Mouse (Mus musculus): Measurements from ENCODE around the gene Hilpda.

Hilpda gene

DNA sequence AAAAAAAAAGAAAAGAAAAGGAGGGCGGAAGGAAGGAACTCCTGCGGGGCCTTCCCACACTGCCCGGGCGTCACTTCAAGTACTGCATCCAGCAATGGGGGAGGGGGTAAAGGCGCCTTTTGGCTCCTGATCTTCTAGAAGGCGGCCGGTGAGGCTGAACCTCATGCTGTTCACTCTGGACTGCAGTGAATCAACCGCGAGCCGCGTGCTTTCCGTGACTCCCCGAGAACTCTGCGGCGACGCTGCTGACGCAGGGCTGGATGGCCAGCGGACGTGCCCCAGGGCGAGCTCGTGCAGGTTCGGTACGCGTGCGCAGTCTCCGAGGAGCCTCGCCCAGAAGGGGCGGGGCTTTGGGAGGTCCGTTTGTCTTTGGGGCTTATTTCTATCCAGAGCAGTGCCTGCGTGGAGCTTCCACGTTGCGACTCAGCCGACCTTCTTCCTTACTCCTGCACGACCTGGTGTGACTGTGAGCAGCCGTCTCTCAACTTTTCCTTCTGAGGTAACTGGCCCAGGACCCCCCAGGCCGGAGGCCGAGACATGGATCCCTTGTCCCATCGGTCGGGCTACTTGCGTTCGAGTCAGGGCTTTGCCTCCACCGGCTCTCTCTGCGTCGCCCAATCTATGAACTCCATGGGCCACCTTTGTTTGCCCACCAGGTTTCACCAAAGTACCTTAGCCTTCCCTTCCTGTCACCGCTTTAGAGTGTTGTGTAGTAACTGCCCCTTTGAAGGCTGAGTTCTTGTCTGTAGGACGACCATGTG is at the start of gene Hilpda:
TSS of gene Hilpda (plus strand) at position 177 of the 761 bp plus-strand sequence.
- DNase-seq (ENCODE audit: low spot score in 2 of 2), result peak; percentile 81 to 85

- DNase-seq (ENCODE audit: low spot score in 2 of 2), result no peak
Observed at GRCm38 (mm10) chr6:29229265-29229913, 42.9 kb upstream of the Hilpda start.

GRCm38 (mm10) chr6:29230386-29230785 is 41.9 kb upstream of the Hilpda start:
- DNase-seq (ENCODE audit: low spot score in 2 of 2), result no peak

DNA sequence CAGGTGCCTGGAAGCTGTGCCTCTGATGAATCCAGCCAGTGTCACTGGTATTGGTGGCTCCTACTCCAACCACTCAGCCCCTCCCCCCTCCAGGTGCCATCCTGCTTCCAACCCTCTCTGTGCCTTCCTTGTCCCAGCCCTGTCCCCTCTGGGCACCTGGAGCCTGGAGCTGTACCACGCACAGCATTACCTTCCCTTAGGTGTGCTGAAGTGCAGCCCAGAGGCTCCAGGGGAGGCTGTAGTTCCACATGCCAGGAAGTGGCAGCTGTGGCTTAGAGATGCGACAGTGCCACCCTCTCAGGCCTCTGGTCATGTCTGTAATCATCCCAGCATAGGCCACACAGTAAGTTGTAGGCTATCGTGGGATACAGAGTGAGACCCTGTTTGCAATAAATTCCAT is 40.5 kb upstream of the Hilpda start:
- no peak for DNase-seq (ENCODE audit: low spot score in 2 of 2)

- DNase-seq (ENCODE audit: low spot score in 2 of 2), result no peak
Observed at GRCm38 (mm10) chr6:29232321-29232720, 40.0 kb upstream of the Hilpda start.

- no peak for DNase-seq (ENCODE audit: low spot score in 2 of 2)
Observed at GRCm38 (mm10) chr6:29233710-29234109, 38.6 kb upstream of the Hilpda start.

DNA sequence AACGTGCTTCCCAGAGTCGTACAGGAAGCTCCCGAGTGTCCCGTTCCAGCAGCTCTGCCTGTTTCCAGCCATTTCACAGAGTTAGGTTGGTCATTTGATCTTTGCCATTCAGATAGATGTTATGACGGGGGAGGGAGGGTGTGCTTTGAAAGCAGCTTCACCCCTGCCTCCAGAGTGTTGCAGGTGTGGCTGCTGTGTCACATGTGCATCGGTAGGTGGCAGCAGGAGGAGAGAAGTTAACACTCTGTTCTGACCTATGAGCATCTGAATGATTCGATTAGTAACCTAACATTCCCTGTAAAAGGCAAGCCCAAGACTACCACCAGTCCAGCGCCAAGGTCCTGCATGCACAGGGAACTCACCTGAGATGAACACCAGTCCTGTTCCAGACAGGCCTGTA is 38.0 kb upstream of the Hilpda start:
- no peak for DNase-seq (ENCODE audit: low spot score in 2 of 2)

DNA sequence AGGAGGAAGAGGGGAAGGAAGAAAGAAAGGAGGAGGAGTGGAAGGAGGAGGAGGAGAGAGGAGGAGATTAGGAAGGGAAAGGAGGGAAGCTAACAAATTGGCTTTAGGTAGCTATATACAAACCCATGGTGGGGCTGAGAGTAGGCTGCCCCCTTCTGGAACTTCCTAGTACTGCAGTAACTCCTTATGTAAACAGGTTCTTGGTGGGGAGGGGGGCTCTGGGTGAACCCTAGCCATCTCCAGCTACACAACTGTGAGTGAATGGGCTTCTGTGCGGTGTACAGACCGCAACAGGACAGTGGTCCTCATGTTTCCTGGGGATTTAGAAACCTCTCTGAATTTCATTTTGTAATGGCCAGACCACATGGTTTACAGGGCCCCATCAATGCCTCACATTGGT is 31.5 kb upstream of the Hilpda start:
- no peak for DNase-seq (ENCODE audit: low spot score in 2 of 2)

DNA sequence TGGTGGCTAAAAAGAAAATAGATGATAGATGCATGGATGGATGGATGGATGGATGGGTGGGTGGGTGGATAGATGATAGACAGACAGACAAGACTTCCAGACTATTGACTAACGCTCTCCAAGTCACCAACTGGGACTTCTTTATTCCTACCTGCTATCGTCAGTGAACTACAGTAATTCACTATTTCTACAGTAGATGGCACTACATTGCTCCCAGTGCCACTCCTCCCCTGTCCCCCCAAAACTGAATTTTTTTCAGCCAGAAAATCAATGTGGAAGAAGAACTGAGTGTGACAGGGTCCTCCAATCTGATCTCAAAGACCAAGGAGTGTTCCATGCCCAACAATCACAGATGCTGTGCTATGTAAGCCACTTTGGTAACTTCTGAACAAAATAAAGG is 30.6 kb upstream of the Hilpda start:
- DNase-seq (ENCODE audit: low spot score in 2 of 2), result no peak

GRCm38 (mm10) chr6:29242265-29242664 is 30.0 kb upstream of the Hilpda start:
- no peak for DNase-seq (ENCODE audit: low spot score in 2 of 2)

DNA sequence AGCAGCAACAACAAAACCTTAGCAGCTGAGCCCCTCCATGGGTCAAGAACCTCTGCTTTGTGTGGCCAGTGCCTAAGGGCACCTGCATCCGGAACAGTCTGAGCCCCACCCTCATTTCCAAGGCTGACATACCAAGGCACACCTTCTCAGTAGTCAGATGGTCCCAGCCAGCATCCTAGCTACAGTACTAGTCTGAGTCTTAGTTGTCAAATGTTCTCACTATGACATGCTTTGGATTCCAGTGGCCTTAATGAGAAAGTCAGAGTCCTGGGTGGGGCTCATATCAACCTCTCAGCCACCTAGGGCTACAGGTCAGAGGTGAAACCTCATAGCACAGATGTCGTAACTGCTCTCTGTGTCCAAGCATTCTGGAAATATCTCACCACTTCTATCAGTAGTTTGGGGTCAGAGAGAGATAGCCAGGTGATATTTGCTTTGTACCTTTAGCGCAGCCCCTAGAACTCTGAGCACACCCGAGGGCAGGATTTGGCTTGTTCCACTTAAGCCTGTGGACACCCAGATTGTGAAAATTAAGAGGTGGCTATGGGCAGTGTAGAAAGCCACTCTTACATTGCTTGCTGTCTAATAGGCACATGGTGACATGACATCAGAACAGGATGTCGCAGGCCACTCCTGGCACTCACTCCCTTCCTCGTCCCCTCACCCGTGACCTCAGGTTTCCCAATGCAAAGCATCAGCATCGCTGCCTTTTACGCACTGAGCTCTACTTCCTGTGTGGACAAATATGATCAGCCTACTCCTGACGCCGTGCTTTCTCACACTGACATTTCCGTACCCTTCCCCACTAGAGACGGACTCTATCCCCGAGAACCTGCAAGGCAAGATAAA is 26.8 kb upstream of the Hilpda start:
- DNase-seq (ENCODE audit: low spot score in 2 of 2), result no peak

- DNase-seq (ENCODE audit: low spot score in 2 of 2), result no peak
Observed at GRCm38 (mm10) chr6:29246183-29246582, 26.1 kb upstream of the Hilpda start.

- DNase-seq (ENCODE audit: low spot score in 2 of 2), result no peak
Observed at GRCm38 (mm10) chr6:29246585-29246984, 25.7 kb upstream of the Hilpda start.

GRCm38 (mm10) chr6:29247072-29247471 is 25.2 kb upstream of the Hilpda start:
- DNase-seq (ENCODE audit: low spot score in 2 of 2), result no peak

DNA sequence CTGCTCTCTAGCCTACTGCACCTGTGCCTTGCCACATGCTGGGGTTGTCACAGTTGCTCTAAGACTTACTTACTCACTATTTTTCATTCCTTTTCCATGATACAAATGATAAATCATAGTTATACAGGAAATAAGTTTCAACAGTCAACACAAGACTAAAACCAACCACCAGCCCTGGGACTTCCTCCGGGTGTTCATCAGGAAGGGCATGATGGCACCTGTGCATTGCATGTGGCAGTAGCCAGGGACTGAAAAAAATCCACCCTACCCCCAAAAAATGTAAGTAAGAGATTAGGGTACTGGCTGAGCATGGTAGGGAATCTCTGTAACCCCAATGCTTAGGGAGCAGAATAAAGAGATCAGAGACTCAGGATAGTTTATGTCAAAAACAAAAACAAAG is 12.9 kb upstream of the Hilpda start:
- DNase-seq (ENCODE audit: low spot score in 2 of 2), result no peak

GRCm38 (mm10) chr6:29261831-29262230 is 10.5 kb upstream of the Hilpda start:
- no peak for DNase-seq (ENCODE audit: low spot score in 2 of 2)

- peak; percentile 33 to 65 for DNase-seq (ENCODE audit: low spot score in 2 of 2)
Observed at GRCm38 (mm10) chr6:29263650-29264455, 8.4 kb upstream of the Hilpda start.

- DNase-seq (ENCODE audit: low spot score in 2 of 2), result no peak
Observed at GRCm38 (mm10) chr6:29264456-29264781, 7.9 kb upstream of the Hilpda start.

- no peak for DNase-seq (ENCODE audit: low spot score in 2 of 2)
Observed at GRCm38 (mm10) chr6:29266936-29267335, 5.4 kb upstream of the Hilpda start.

GRCm38 (mm10) chr6:29269006-29269668 is 3.2 kb upstream of the Hilpda start:
- no peak for DNase-seq (ENCODE audit: low spot score in 2 of 2)

GRCm38 (mm10) chr6:29270961-29271360 is 1.3 kb upstream of the Hilpda start:
- no peak for DNase-seq (ENCODE audit: low spot score in 2 of 2)

All from frontal cortex, postnatal 10 days (tissue).